Mouse (Mus musculus): ENCODE results near the gene Azgp1.

DNA sequence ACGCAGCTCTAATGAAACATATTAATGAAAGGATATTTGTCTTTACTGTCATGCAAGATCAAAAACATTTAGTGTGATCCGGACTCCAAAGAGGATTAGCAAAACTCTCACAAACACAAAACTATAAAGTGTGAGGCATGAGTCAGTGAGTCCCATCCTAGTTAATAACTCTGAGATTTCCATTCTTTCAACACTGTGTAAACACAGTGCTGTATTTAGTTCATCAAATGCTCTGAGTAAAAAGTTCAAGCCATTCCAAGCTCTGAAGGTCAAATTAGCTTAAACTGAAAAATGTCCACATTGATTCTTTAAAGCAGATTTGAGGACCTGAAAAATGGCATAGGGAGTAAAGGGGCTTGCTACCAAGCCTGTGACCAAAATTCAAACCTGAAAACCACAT lies 2.2 kb upstream of the Azgp1 start:
- TF ChIP-seq EP300 (IDR thresholded peaks at IDR 0.05; ENCODE audit: low read depth) (no peak), CTCF (IDR thresholded peaks at IDR 0.05; ENCODE audit: low read depth) (no peak)
